Mouse (Mus musculus) liver, postnatal 0 days (tissue): ENCODE data around the gene Mex3a. TPM values are rescaled to one million over a fixed set of nuclear protein-coding genes. Genes with fewer than 3 reads are reported as not detected.
A peak's percentile ranks its signal among the peaks of the same experiment; 100 is the strongest.

Source experiments
- ATAC-seq: fragments of 200-750 bp; cut with Nextera tagmentation; 2 replicates; pipeline ENCODE4 v1.8.0; 2017; ENCODE audit warnings: mild to moderate bottlenecking, moderate library complexity
- DNase-seq: peaks from one replicate; pipeline ENCODE4 v3.0.0-alpha.2; 2016
- H3K27ac ChIP-seq: fragments of 300-500 bp; sonication (generic); 2 replicates; pipeline ENCODE4 v1.5.1; 2014; ENCODE audit warnings: antibody characterized with exemption, moderate library complexity, mild to moderate bottlenecking, low read depth
- H3K27me3 ChIP-seq: fragments of 300-500 bp; sonication (generic); 2 replicates; pipeline ENCODE4 v1.6.1; 2014; ENCODE audit warnings: low read length, control low read depth, mixed read lengths; ENCODE audit not compliant: insufficient read depth
- H3K36me3 ChIP-seq: fragments of 300-500 bp; sonication (generic); replicated peaks from 2 replicates; pipeline ENCODE4 v1.6.1; 2014; ENCODE audit warnings: mild to moderate bottlenecking, control low read depth, low read length, moderate library complexity, mixed read lengths; ENCODE audit not compliant: insufficient read depth
- H3K4me1 ChIP-seq: fragments of 300-500 bp; sonication (generic); 2 replicates; pipeline ENCODE4 v1.6.1; 2014; ENCODE audit warnings: antibody characterized with exemption, mild to moderate bottlenecking, control low read depth; ENCODE audit not compliant: insufficient read depth
- H3K4me2 ChIP-seq: fragments of 300-500 bp; sonication (generic); 2 replicates; pipeline ENCODE4 v1.6.1; 2014; ENCODE audit warnings: low read depth, mild to moderate bottlenecking, low read length, moderate library complexity, mixed read lengths
- H3K4me3 ChIP-seq: fragments of 300-500 bp; sonication (generic); 2 replicates; pipeline ENCODE4 v1.5.1; 2014; ENCODE audit warnings: low read depth, low read length
- H3K9ac ChIP-seq: fragments of 300-500 bp; sonication (generic); replicated peaks from 2 replicates; pipeline ENCODE4 v1.6.1; 2014; ENCODE audit warnings: mild to moderate bottlenecking, moderate library complexity
- H3K9me3 ChIP-seq: fragments of 300-500 bp; sonication (generic); 2 replicates; pipeline ENCODE4 v1.6.1; 2016; ENCODE audit warnings: mild to moderate bottlenecking, control low read depth, low read length, mixed read lengths
- CTCF ChIP-seq: sonication (generic); IDR thresholded peaks from 2 replicates; pipeline ENCODE4 v1.5.1; 2016; ENCODE audit warnings: antibody characterized with exemption, low read depth
- EP300 ChIP-seq: IDR thresholded peaks from 2 replicates; pipeline ENCODE4 v1.6.1; 2016; ENCODE audit warnings: antibody characterized with exemption, low read depth, mild to moderate bottlenecking
- WGBS: fragments of 180-500 bp; shearing (Covaris S2); extraction: QIAGEN DNeasy Blood & Tissue Kit; methylation state at CpG from one replicate; pipeline ENCODE4 v1.1.7; 2014; ENCODE audit not compliant: insufficient replicate concordance; 5-methylcytosine and 5-hydroxymethylcytosine counted together
- polyA plus RNA-seq: library from polyadenylated mRNA; unstranded; fragments of >200 nt; fragmentation: Nextera tagmentation; extraction: Ambion mirVana; gene quantifications from 2 replicates; pipeline ENCODE4 v1.2.1, GENCODE M21; 2015

Gene Mex3a
- 0.37 and 0.51 TPM in 2 replicates for polyA plus RNA-seq

- no peak for ATAC-seq
- H3K27me3 ChIP-seq = peaks cover 9% of the 10 kb centered on the region; the same call in 1 of the 2 replicates
- H3K4me3 ChIP-seq = peak within 1 kb of the TSS; percentile 78
- no peaks in the 10 kb centered on the region for H3K36me3 ChIP-seq
- TF ChIP-seq CTCF (no peak), EP300 (no peak)
- H3K27ac ChIP-seq = peak within 1 kb of the TSS; percentile 53
- peak within 1 kb of the TSS; percentile 81 for H3K9ac ChIP-seq
- DNase-seq = no peak
- peak within 1 kb of the TSS; percentile 99 for H3K4me2 ChIP-seq
- 0% methylated on average over 5 of the region's 31 CpGs for WGBS
- H3K4me1 ChIP-seq = peaks cover 31% of the 10 kb centered on the region
- no peaks in the 10 kb centered on the region for H3K9me3 ChIP-seq
Observed at GRCm38 (mm10) chr3:88532299-88532674, at the start of gene Mex3a. Mex3a (plus strand) TSS chr3:88532395.

- no peaks in the 10 kb centered on the region for H3K9me3 ChIP-seq
- no peaks in the 10 kb centered on the region for H3K4me1 ChIP-seq
- H3K9ac ChIP-seq = no peak overlapping the region
- 71% methylated on average over 8 of the region's 8 CpGs for WGBS
- ATAC-seq (no peak), DNase-seq (no peak)
- H3K4me2 ChIP-seq = no peak overlapping the region
- no peak overlapping the region for H3K4me3 ChIP-seq
- H3K36me3 ChIP-seq = peaks cover 53% of the 10 kb centered on the region
- TF ChIP-seq CTCF (no peak), EP300 (no peak)
- no peak overlapping the region for H3K27ac ChIP-seq
- peaks cover 10% of the 10 kb centered on the region; the same call in 1 of the 2 replicates for H3K27me3 ChIP-seq
Observed at GRCm38 (mm10) chr3:88483141-88483540, 49.1 kb upstream of the Mex3a start.

DNA sequence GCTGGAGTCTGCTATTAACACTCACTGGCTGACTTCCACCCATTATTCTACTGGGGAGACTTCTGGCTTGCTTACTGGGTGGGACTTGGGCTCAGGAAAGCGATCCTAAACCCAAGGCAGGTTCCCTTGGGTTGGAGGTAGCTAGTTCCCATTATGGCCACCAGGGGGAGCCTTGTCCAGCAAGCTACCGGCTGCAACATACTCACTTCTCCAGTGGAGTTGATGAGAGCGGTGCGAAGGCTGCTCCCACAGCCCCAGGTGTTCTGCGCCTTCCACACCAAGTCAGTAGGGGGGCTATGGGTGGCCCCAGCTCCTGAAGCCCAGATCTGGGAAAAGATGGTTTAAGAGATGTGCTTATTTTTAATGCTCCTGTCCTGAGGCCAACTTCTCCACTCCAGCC is 48.6 kb upstream of the Mex3a start:
- no peaks in the 10 kb centered on the region for H3K9me3 ChIP-seq
- peaks cover under 1% of the 10 kb centered on the region; the same call in 1 of the 2 replicates for H3K4me1 ChIP-seq
- peaks cover 54% of the 10 kb centered on the region for H3K36me3 ChIP-seq
- H3K27ac ChIP-seq = no peak overlapping the region
- DNase-seq (peak; percentile 86), ATAC-seq (peak; percentile 61)
- TF ChIP-seq CTCF = peak; percentile 98
- TF ChIP-seq EP300 = no peak
- H3K4me2 ChIP-seq = no peak overlapping the region
- peaks cover 10% of the 10 kb centered on the region; the same call in 1 of the 2 replicates for H3K27me3 ChIP-seq
- no peak overlapping the region for H3K4me3 ChIP-seq
- H3K9ac ChIP-seq = no peak overlapping the region
- 13% methylated on average over 5 of the region's 5 CpGs for WGBS

- Histone ChIP-seq H3K9ac (no peak overlapping the region), H3K4me1 (peaks cover 2% of the 10 kb centered on the region; the same call in 1 of the 2 replicates), H3K36me3 (peaks cover 54% of the 10 kb centered on the region), H3K9me3 (no peaks in the 10 kb centered on the region), H3K4me3 (no peak overlapping the region), H3K4me2 (no peak overlapping the region), H3K27ac (no peak overlapping the region), H3K27me3 (peaks cover 10% of the 10 kb centered on the region; the same call in 1 of the 2 replicates)
- WGBS = 41% methylated on average over 39 of the region's 39 CpGs
- ATAC-seq = no peak
- TF ChIP-seq CTCF (no peak), EP300 (no peak)
- peak; percentile 23 for DNase-seq
Observed at GRCm38 (mm10) chr3:88484597-88485316, 47.4 kb upstream of the Mex3a start.

- 77% methylated on average over 5 of the region's 5 CpGs for WGBS
- H3K27me3 ChIP-seq = peaks cover 10% of the 10 kb centered on the region; the same call in 1 of the 2 replicates
- no peak for ATAC-seq
Observed at GRCm38 (mm10) chr3:88486043-88486442, 46.2 kb upstream of the Mex3a start.

DNA sequence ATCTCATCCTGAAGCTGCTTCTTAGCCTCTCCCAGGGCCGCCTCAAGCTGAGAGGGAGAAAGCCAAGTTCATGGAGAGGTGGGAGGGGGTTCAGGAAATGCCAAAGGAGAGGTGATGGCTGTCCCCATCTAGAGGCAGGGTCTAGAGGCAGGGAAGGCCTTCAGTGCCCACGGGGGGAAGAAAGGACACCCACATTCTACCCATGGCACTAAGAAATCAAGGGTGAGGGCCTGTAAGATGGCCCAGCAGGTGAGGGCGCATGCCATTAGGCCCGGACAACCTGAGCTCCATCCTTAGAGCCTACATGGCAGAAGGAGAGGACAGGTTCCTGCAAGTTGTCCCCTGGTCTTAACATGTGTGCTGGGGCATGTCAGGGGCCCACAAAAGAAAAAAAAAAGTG is 45.3 kb upstream of the Mex3a start:
- TF ChIP-seq CTCF (no peak), EP300 (no peak)
- DNase-seq (no peak), ATAC-seq (no peak)
- Histone ChIP-seq H3K9ac (no peak overlapping the region), H3K9me3 (no peaks in the 10 kb centered on the region), H3K27me3 (peaks cover 10% of the 10 kb centered on the region; the same call in 1 of the 2 replicates), H3K4me1 (peaks cover 8% of the 10 kb centered on the region), H3K4me3 (no peak overlapping the region), H3K36me3 (peaks cover 54% of the 10 kb centered on the region), H3K4me2 (no peak overlapping the region), H3K27ac (no peak overlapping the region)
- 87% methylated on average over 4 of the region's 4 CpGs for WGBS

More at GRCm38 (mm10) chr3:88486043-88486442, 46.2 kb upstream of the Mex3a start:
- no peak for DNase-seq
- no peak overlapping the region for H3K9ac ChIP-seq
- no peak overlapping the region for H3K4me3 ChIP-seq
- peaks cover 54% of the 10 kb centered on the region for H3K36me3 ChIP-seq
- H3K4me2 ChIP-seq = no peak overlapping the region
- H3K27ac ChIP-seq = no peak overlapping the region
- H3K9me3 ChIP-seq = no peaks in the 10 kb centered on the region
- H3K4me1 ChIP-seq = peaks cover 4% of the 10 kb centered on the region
- no peak for TF ChIP-seq EP300
- TF ChIP-seq CTCF = no peak
